Mouse (Mus musculus): ENCODE measurements around the gene Lamtor1.

DNA sequence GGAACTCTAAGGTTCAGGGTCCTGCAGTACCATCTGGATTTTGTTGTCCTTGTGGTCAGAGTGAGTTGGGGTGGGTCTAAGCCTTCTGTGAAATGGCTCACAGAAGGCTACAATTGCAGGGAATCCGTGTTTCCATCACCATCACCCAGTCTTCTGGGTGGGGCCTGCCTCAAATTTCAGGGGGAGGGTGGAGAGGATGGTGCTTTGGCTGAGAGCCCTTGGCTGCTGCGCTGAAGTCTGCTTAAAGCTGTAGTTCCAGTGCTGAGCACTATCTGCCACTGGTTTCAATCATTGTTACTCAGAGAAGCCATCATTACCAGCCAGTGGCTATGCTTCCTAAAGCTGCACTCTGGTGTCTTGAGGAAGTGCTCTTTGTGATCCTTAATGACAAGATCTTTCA, 68.8 kb downstream of the Lamtor1 start:
- TF ChIP-seq CTCF (IDR thresholded peaks at IDR 0.05; ENCODE audit: low read depth) = no peak
- no peak for TF ChIP-seq EP300 (IDR thresholded peaks at IDR 0.05; ENCODE audit: low read depth)

Data from liver, embryonic 14.5 days (tissue).